Mouse (Mus musculus) urinary bladder, postnatal 4 days (tissue): ENCODE measurements at regions not wholly inside any gene's neighbourhood (a gene's known extent, or its start where the extent isn't known, plus 50 kb on each side); places are given as distances from the start of the nearest gene placed in this dataset.

Source experiments
- DNase-seq, 2 experiments: peaks; one replicate each; pipeline ENCODE4 v3.0.0; 2021 to 2022; ENCODE audit warnings: low spot score in 2 of 2

GRCm38 (mm10) chr19:56039091-56040004 lies 247.6 kb upstream of the Habp2 start:
- DNase-seq: no peak

DNA sequence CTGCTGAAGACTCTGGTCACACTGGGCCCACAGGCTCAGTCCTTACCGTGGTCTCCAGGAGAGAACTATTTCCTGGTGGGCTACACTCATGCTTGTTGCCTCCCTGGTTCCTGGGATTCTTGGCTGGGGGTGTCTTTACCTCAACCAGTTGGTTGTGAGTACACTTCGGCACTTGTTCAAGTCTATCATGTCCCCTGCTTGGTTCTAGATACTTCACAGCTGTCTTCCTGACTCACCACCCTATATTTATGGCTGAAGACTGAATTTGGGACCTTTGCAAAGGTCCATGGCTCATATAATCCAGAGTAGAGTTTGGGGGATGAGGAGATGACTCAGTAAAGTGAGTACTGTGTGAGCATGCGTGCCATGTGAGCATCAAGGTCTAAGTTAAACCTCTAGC lies 245.0 kb upstream of the Habp2 start:
- no peak for DNase-seq

GRCm38 (mm10) chr19:56046784-56047390 lies 240.1 kb upstream of the Habp2 start:
- DNase-seq: no peak

- DNase-seq: no peak
Measured at GRCm38 (mm10) chr19:56054186-56054585, 232.8 kb upstream of the Habp2 start.

DNA sequence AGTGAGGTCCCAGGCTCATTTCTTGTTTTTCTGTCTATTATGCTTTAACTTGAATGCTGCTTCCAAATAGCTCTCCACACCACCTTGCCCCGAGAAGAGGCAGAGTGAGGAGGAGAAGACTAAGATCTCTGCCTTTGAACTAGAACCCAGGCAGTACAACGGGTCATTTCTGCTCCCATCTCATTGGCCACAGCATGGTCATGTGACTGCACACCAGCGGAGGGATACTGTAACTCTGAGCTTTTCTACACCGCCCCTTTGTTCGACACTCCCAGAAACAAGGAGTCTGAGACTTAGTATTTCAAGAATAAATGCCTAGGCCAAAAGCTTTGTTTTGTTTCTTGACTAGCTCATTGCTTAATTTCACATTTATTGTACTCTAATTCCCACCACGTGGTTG lies 230.5 kb upstream of the Habp2 start:
- no peak for DNase-seq

DNA sequence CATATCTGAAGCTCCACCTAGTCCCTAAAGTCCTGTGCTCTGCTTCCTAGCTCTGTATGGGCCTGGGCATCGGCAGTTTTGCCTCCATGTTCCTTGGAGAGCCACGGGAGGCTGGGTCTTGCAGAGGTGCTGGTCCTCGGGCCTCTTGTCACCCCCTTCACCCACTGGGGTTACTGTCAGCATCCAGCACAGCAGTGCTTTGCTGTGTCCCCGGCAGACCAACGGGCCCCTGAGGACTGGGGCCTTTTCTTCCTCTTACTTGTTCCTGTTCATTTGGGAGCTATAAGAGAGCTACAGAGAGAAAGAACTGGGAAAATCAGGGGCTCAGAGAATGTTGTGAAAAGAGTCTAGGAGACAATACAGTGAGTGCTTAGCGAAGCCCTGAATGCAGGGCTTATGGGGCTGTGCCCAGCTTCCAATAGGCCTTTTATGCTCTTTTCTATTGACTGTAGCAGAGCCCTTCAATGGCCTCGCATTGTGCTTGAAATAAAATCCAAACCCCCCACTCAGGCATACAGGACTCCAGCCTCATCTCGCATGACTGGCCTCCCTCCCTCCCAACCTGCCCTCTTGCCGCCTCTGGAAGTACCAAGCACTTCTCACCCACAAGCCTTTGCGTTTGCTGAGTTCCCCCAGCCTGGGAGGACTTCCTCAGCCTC lies 224.9 kb upstream of the Habp2 start:
- DNase-seq: no peak

DNA sequence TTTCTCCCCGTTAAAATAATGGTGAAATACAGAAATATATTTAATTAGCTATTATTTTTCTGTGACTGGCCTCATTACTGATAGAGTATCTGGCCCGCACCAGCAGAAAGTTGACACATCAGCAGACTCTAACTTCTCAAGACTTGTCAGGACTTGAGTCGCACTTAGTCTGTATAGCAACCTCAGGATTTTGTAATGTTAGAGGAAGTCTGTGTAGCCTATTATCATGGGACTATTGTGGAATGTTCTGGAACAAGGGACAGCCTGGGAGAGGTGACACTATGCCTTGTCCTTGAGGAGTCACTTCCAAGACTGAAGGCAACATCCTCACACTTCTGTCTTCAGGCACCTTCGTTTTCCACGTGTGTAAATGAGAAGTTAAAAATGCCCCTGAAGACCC lies 223.8 kb upstream of the Habp2 start:
- DNase-seq: no peak

GRCm38 (mm10) chr19:56065730-56066129 lies 221.2 kb upstream of the Habp2 start:
- DNase-seq: no peak

DNA sequence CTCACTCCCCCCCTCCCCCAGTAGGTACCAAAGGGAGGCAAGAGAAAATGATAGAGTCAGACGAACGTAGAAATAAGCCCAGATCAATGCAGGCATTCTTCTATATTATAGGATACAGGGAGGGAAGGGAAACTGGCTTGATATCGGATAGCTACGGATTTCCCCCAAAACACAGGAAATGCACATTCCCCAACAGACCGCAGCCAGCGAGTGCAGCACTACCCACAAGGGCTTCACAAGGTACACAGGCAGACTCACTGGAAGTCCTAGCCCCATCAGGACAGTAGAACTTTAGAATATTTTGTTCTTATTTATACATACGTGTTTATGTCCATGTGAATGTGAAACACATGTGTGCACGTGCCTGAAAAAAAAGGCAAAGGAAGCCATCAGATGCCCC lies 218.8 kb upstream of the Habp2 start:
- no peak for DNase-seq

GRCm38 (mm10) chr19:56068854-56069253 lies 218.1 kb upstream of the Habp2 start:
- no peak for DNase-seq

DNA sequence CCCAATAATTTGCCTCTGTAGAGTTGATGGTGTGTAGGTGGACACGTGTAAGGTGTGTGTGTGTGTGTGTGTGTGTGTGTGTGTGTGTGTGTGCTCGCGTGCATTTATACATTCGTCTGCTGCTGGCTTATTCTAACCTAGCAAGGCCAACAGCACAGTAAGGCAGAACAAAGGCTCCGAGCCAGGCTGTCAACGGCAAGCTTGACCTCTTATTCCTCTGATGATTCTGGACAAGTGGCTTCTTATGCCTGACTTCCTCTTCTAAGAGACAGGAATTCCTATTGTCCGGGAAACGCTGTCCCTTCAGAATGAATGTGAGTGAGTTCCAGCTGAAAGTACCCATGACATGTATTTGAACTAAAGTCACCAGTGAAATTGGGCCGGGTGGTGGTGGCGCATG lies 217.7 kb upstream of the Habp2 start:
- no peak for DNase-seq

DNA sequence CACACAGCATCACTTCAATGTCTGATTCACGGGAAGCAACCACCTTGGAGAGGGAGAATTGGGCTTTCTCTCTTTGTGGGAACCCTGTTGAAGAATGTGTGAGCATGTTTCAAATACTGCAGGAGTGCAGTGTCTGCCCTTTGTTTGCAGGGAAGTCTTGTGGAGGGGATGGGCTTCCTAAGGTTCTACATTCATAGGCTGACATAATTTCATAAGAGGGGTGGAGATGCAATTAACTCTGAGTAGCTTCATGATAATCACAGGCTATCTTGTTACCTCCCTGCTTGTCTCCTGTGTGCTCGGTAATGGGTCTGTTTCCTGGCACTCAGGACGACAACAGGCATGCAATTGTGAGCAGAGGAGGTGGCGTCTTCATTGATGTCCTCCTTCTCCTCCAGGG lies 215.6 kb upstream of the Habp2 start:
- no peak for DNase-seq

DNA sequence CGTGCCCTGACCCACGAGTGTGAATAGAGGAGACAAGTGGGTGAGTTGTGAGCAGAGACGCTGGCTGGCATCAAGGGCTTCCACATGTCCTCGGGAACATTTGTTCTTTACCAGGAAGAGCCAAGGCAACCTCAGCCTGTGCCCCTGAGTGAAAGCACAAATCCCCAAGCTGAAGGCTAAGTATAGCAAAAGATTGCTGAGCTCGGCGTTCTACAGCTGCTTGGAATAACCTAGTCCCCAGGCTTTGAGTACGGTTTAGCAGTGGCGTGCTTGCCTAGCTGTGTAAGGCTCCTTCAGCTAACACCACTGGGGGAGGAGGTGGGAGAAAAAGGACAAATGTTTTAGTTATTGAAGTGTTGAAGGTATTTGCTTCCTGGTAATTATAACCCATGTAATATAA lies 210.8 kb upstream of the Habp2 start:
- no peak for DNase-seq

- DNase-seq: no peak
Measured at GRCm38 (mm10) chr19:56077491-56077890, 209.4 kb upstream of the Habp2 start.

GRCm38 (mm10) chr19:56086413-56087083 lies 200.4 kb upstream of the Habp2 start:
- DNase-seq: no peak

DNA sequence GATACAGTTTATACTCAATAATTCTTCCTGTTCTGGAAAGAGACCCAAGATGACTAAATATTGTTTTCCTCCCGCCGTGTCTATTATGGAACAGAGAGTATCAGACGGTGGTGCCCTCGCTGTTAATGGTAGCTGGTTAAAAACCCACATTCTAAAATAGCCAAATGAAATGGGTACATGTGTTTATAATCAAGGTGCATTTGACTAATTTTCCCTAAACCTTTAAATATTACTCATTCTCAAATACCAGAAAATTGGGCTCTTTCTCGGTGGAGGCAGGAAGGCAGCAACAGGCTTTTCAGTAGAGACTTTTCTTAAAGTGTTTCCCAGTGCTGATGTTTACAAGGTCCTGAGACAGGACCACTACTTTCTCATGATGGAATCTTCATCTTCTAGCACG lies 199.8 kb upstream of the Habp2 start:
- DNase-seq: no peak

GRCm38 (mm10) chr19:56089795-56090375 lies 197.1 kb upstream of the Habp2 start:
- no peak for DNase-seq

- no peak for DNase-seq
Measured at GRCm38 (mm10) chr19:56091581-56091980, 195.4 kb upstream of the Habp2 start.

DNA sequence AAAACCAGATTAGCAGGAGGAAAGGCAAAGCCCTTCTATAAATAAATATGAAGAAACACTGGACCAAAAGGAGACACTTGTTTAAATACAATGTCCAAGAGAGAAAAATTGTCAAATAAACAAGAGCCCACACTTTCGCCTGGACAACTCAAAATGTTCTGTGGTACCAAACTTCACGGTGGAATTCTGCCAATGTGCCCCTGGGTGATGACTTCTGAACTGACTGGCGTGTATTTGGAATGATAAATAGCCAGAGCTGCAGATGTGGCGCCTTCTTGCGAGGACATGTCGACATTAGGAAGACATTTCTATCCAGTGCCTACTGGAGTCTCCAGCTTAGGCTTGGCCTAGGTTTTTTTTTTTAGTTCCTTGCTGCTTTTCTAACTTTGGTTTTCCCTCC lies 191.1 kb upstream of the Habp2 start:
- no peak for DNase-seq

DNA sequence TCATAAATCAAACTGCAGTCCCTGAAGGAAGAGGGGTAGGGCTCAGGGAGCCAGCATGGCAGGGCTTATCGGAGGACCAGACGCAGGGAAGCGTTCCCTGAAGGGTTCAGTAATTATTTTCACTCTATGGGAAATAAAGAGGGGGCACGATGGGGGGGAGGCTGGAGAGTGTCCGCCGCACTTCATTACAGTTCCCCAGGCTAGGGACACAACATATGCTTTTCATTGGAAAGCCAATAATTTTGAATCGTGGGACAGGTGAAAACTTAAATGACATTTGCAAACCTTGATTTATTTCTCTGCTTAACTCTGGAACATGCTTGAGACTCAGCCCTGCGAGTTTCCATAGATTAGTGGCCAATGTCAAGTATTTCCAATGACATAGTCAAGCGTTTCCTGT lies 187.2 kb upstream of the Habp2 start:
- no peak for DNase-seq

DNA sequence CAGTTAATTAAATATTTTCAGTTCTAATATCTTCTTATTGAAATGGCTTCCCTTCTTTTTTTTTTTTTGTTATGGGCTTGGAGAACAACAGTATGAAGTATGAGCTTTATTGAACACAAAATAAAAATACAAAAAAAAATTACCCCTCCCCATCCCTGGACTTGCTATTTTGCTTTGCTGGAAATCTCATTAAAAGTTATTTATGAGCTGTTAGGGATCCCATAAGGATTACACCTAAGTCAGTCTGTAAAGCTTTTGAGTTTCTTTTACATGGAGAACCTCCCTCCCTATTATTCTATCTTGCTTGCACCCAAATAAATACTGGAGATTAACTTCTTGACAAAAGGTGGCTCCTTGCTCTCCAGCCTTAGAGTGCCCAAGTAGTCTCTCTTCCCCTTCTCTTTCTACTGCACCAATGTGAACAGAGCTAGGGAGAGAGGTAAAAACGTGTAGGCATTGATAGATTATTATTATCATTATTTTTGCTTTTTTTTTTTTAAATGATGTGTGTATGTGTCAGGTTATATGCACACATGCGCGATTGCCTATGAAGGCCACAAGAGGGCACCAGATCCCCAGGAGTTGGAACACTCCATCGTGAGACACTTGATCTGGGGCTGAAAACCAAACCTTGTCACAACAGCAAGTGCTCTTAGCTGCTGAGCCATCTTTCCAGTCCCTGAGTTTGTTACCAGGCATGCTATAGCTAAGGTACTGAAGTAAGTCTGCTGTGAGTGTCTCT lies 186.6 kb upstream of the Habp2 start:
- no peak for DNase-seq
